Mouse (Mus musculus) cerebellum, postnatal 36 days (tissue): ENCODE data around the gene Spag7.

Source experiments
- DNase-seq, 2 experiments: peaks; one replicate each; pipeline ENCODE4 v3.0.0; 2021 to 2022; ENCODE audit warnings: mixed read lengths in 2 of 2

Gene Spag7

GRCm38 (mm10) chr11:70655571-70656455 lies 13.4 kb downstream of the Spag7 start:
- peak in 1 of 2 experiments; percentile 36 for DNase-seq

GRCm38 (mm10) chr11:70654923-70655570 lies 14.2 kb downstream of the Spag7 start:
- DNase-seq = peak; percentile 81 to 87

GRCm38 (mm10) chr11:70654198-70654922 lies 14.9 kb downstream of the Spag7 start, which contains the start of gene Pfn1:
Gene Pfn1, minus strand, starts transcription at chr11:70654644.
- peak; percentile 71 to 80 for DNase-seq

- DNase-seq = peak; percentile 60 to 71
These were observed 15.6 kb downstream of the Spag7 start for GRCm38 (mm10) chr11:70653345-70654197.

GRCm38 (mm10) chr11:70652884-70653344 lies 16.3 kb downstream of the Spag7 start:
- no peak for DNase-seq

- DNase-seq = no peak
These were observed 17.0 kb downstream of the Spag7 start for GRCm38 (mm10) chr11:70652029-70652883.

- no peak for DNase-seq
These were observed 17.8 kb downstream of the Spag7 start for GRCm38 (mm10) chr11:70651391-70651790.

GRCm38 (mm10) chr11:70650322-70651175 lies 18.7 kb downstream of the Spag7 start:
- DNase-seq = no peak

- DNase-seq = no peak
These were observed 20.0 kb downstream of the Spag7 start for GRCm38 (mm10) chr11:70649185-70649734.

- DNase-seq = no peak
These were observed 20.7 kb downstream of the Spag7 start for GRCm38 (mm10) chr11:70648512-70648911.

- DNase-seq = peak in 1 of 2 experiments; percentile 28
These were observed 21.3 kb downstream of the Spag7 start for GRCm38 (mm10) chr11:70647716-70648420.

- peak; percentile 96 for DNase-seq
These were observed 22.2 kb downstream of the Spag7 start, which contains the start of the genes Rnf167 and Slc25a11 for GRCm38 (mm10) chr11:70646691-70647650. Gene Rnf167, plus strand, starts transcription at chr11:70647235. Gene Slc25a11, minus strand, starts transcription at chr11:70647479.

GRCm38 (mm10) chr11:70646259-70646555 lies 23.0 kb downstream of the Spag7 start:
- DNase-seq = no peak

- no peak for DNase-seq
These were observed 23.6 kb downstream of the Spag7 start for GRCm38 (mm10) chr11:70645461-70646258.

GRCm38 (mm10) chr11:70644564-70645103 lies 24.6 kb downstream of the Spag7 start:
- DNase-seq = no peak

GRCm38 (mm10) chr11:70643051-70643450 lies 26.2 kb downstream of the Spag7 start:
- DNase-seq = no peak

GRCm38 (mm10) chr11:70641241-70641640 lies 28.0 kb downstream of the Spag7 start:
- DNase-seq = no peak
